Mouse (Mus musculus) liver, postnatal 0 days (tissue): ENCODE data around the gene Arap1.

Experiments
- CTCF ChIP-seq: sonication (generic); IDR thresholded peaks from 2 replicates; pipeline ENCODE4 v1.5.1; 2016; ENCODE audit warnings: antibody characterized with exemption, low read depth
- EP300 ChIP-seq: IDR thresholded peaks from 2 replicates; pipeline ENCODE4 v1.6.1; 2016; ENCODE audit warnings: antibody characterized with exemption, low read depth, mild to moderate bottlenecking

DNA sequence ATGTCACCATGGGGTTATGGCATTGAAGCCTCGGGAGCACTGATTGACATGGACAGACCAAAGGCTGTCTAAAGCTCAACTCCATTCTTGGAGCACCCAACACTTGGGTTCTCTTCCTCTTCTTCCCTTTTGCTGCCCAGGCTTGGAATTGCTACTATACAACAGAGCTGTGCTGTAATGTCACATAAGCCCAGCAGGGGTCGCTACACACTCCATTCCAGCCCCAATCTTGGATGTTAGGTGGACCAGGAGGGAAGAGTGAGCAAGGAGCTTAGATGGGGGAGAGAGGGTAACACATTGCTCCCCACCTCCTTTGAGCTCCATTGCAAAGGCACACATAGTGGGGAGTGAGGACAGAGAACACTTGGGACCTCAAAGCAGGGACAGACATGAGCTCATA lies 79.9 kb downstream of the Arap1 start:
- no peak for TF ChIP-seq EP300
- TF ChIP-seq CTCF: peak; percentile 92
